Mouse (Mus musculus): ENCODE data around the gene Zfp37.
"Not testable (repeated sequence)": the region's sequence is repeated elsewhere in the genome, so short reads cannot be mapped to it uniquely, and the experiment has no call there.

The Zfp37 gene

GRCm38 (mm10) chr4:62230769-62231168, at the start of gene Zfp37:
Gene Zfp37 (minus strand): TSS chr4:62231047.
- DNase-seq (ENCODE audit: low read depth, low spot score) = peak; percentile 12

DNA sequence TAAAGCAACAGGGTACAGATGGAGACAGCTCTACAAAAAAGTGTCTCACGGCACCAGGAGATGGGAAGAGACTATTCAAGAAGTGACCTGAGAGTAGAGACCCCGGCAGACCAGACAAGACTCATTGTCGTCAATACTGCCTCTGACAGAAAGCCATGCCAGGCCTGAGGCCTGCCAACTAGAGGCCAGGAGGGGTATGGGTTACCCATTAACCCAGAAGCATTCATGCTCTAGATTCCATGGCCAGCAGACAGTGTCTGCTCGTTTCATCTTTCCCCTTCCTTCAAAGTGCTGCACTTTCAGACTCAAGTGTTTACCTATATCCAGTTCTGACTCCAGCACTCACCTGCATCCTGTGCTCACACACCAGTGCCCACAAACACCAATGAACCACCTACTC, 47.2 kb upstream of the Zfp37 start:
- DNase-seq (ENCODE audit: low read depth, low spot score) = no peak

GRCm38 (mm10) chr4:62277222-62277621, 46.4 kb upstream of the Zfp37 start:
- DNase-seq (ENCODE audit: low read depth, low spot score) = no peak

DNA sequence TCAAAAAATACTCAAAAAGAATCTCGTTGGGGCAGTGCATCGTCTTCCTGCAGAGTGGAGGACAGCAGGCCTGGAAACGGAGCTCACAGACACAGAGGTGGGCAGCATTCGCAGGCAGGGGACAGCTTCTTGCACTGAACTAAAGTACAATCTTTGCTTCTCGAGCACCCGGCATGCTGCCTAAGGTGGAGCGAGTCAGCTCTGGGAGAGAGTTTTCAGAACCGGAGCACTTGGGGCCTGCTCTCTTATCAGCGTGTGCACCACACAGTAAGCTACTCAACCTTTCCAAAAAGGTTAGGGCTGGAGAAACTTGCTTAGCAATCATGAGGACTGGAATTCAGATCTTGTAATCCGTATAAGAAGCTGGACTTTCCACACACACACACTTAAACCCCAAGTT, 45.8 kb upstream of the Zfp37 start:
- no peak for DNase-seq (ENCODE audit: low read depth, low spot score)

GRCm38 (mm10) chr4:62274841-62275536, 44.1 kb upstream of the Zfp37 start:
- peak; percentile 83 for DNase-seq (ENCODE audit: low read depth, low spot score)

DNA sequence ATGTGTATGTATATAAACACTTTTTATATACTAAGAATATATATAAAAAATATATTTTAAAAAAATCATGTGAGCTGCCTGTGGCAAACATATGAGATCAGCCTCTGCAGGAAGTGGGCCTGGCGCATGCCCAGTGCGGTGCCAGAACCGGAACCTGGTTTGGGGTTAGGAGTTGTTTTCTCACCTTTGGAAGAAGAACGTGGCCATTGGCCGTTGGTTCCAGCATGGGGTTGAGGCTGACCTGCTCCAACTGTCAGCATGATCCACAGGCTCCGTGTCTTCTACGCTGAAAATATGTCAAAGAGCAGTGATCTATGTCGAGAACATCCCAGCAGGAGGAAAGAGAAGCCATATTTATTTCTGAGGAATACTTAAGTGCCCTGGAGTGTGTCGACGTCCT, 43.1 kb upstream of the Zfp37 start:
- no peak for DNase-seq (ENCODE audit: low read depth, low spot score)

DNA sequence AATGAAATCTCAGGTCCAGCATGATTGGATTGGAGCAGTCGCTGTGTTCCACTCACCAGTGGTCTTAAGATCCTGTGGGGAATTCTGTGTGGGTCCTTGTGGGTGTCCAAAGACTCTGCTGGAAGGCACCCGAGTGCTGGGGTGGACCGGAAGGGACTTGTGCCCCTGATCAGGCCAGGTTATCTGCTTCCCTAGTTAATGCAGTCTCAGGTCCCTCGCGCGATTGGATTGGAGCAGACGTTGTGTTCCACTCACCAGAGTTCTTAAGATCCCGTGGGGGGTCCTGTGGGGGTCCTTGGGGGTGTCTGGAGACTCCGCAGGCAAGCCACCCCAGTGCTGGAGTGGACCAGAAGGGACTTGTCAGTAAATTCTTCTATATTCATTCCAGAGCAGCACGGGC, 41.8 kb upstream of the Zfp37 start:
- no peak for DNase-seq (ENCODE audit: low read depth, low spot score)

DNA sequence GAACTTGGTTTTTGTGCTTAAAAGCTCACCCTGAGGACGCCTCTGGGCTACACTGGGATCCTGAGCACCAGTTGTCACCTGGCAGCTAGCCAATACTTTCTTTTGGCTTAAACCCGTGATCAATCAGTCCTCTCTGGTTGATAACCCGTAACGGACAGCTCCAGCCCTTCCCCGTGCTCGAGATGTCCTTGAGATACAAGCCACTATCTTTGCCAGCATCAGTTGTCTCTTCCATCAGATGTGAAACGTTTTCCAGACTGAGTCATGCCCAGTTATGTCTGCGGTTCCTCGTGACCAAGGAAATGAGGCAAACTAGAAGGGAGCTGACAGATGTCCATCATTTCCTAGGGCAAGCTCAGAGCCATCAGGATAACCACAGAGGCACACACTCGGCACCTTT, 36.3 kb upstream of the Zfp37 start:
- no peak for DNase-seq (ENCODE audit: low read depth, low spot score)

- not testable (repeated sequence) for DNase-seq (ENCODE audit: low read depth, low spot score)
Observed at GRCm38 (mm10) chr4:62266016-62266415, 35.2 kb upstream of the Zfp37 start.

DNA sequence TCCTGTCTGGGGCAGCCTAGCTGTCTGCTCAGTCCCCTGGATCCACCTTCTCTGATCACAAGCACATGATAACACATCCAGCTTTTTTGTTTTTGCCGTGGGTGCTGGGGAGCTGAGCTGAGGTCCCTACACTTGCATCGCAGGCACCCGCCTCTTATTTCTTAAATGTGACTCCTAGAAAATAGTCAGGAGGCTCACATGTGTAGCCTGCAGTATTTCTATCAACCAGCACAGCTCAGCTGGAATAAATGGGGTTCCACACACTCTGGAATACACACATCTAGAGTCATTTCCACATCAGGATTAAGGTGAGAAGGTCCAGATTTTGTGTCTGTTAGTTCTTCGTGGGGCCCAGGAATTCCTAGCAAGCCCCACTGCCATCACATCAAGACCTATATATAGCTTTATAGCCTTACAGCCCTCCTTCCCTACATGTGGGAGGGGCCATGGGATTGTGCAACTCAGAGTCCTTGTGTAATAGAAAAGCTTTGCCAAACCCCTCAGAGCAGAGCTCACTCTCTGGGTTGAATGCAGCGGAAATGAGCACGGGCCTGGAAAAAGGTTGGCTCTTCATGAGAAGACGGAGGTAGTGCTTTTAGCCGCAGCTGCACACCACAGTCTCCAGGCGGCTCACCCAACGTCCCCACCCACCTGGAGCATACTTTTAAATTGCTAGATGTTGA, 34.4 kb upstream of the Zfp37 start:
- DNase-seq (ENCODE audit: low read depth, low spot score) = peak; percentile 40

DNA sequence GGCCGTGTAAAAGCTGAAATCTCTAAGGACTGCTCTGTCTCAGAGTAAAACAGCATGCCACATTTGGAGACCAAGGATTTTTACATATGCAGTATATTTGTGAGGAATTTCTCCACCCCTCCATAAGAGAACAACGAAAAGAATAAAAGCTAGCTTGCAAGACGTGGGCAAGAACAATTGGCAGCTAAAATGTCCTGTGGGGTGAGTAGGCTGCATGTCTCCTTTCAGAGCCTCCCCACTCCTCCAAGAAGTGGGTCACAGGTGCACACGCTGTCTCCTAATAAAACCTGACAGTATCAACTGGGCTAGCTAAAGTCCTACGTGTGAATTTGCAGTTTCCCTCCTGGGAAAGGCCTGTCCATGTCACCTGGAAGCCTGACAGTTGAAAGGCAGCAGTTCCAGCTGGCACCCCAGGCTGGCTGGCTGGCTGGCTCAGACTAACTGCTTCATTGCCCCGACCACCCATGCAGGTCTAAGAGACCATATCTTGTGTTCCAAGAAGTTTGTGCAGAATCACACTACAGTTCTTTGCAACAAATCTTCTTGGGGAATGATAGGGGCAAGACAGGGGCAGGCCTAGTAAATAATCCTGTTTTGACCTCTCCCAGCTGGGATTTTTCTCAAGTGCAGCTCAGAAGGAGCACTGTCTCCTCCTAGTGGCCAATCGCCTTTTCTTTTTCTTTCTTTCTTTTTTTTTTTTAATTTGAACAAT, 32.4 kb upstream of the Zfp37 start:
- DNase-seq (ENCODE audit: low read depth, low spot score) = peak; percentile 60

- DNase-seq (ENCODE audit: low read depth, low spot score) = no peak
Observed at GRCm38 (mm10) chr4:62262276-62262675, 31.4 kb upstream of the Zfp37 start, which contains the start of gene Slc31a2. Gene Slc31a2 (plus strand): TSS chr4:62262562.

GRCm38 (mm10) chr4:62256931-62257330, 26.1 kb upstream of the Zfp37 start:
- no peak for DNase-seq (ENCODE audit: low read depth, low spot score)

GRCm38 (mm10) chr4:62254551-62254950, 23.7 kb upstream of the Zfp37 start:
- DNase-seq (ENCODE audit: low read depth, low spot score) = no peak

- no peak for DNase-seq (ENCODE audit: low read depth, low spot score)
Observed at GRCm38 (mm10) chr4:62251776-62252175, 20.9 kb upstream of the Zfp37 start.

DNA sequence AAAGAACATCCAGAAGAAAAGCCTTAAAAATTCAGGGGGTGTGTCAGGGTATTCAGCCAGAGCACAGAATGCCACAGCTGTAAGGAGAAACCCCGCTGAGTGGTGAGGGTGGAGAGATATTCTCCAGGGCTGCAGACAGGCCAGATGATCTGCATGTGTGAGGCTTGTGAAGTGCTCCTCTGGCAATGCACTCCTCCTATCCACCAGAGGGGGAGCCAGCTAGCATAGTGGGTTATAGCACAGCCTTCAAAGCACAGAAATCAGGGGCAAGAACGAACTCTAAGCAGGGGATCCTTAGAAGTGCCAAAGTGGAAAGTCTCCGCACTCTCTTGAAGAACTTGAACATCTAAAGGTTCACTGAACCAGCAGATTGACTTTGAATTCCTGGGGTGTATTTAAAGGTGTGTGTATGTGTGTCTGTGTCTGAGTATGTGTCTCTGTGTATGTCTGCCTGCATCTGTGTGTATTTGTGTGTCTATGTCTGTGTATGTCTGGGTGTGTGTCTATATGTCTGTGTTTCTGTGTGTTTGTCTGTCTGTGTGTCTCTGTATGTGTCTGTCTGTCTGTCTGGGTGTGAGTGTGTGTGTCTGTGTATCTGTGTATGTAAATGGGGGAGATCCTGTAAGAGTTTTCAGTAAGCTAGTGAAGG, 20.2 kb upstream of the Zfp37 start:
- DNase-seq (ENCODE audit: low read depth, low spot score) = peak; percentile 37

DNA sequence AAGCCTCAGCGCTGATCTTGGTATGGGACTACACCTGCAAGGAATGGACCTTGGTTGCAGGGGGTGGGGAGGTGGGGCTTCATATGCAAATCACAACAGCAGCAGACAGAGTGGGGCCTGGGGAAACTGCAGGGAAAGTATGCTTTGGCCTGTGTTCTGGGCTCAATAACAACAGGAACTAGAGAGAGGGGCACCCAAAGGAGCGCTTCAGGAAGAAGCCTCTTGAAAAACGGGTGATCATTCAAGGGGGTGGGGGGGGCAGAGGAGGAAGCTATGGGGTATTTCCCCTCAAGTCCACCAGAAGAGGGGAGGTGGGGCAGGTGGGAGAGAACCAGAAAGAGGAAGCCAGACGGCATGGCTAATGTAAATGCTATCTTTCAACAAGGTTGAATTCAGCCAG, 17.5 kb upstream of the Zfp37 start:
- DNase-seq (ENCODE audit: low read depth, low spot score) = no peak

DNA sequence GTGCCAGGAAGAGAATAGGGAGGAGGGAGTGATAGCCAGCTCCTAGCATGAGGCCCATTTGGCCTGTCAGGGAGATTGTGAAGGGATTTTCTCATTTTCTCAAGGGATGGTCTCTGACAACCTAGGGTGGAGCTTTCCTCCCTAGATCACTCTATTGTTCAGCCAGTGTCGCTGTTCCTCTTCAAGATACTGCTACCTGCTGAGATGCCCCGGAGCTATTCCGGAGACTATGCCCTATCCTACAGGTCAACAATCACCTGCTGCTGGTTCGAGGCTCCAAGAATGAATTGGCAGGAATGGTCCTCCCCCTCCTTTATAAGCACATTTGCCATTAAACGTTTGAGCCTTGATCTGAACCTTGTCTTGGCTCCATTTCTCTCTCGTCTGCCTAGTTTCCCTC, 9.7 kb upstream of the Zfp37 start:
- DNase-seq (ENCODE audit: low read depth, low spot score) = no peak

GRCm38 (mm10) chr4:62230153-62230552, 694 bp downstream of the Zfp37 start:
- peak; percentile 53 for DNase-seq (ENCODE audit: low read depth, low spot score)

DNA sequence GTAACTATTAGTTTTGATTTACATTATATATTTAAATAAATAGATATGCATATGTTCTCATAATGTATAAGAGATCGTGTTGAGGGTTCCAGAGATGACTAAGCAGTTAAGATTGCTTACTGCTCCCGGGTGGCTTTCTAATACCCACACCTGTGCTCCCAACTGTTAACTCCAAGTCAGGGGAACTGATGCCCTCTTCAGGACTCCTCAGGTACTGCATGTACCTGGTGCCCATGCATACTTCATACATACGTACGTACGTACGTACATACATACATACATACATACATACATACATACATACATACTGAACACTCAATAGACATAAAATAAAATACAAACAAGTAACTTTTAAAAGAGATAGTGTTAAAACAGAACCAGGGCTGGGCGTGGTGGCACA, 1.4 kb downstream of the Zfp37 start:
- DNase-seq (ENCODE audit: low read depth, low spot score) = peak; percentile 41

- DNase-seq (ENCODE audit: low read depth, low spot score) = peak; percentile 49
Observed at GRCm38 (mm10) chr4:62228391-62228790, 2.5 kb downstream of the Zfp37 start.

- DNase-seq (ENCODE audit: low read depth, low spot score) = no peak
Observed at GRCm38 (mm10) chr4:62213490-62213889, 17.4 kb downstream of the Zfp37 start.
